Mouse (Mus musculus) liver, postnatal 0 days (tissue): ENCODE data around the gene Erf. TPM values are rescaled to one million over a fixed set of nuclear protein-coding genes. Genes with fewer than 3 reads are reported as not detected.

Experiments used
- ATAC-seq: fragments of 200-750 bp; cut with Nextera tagmentation; 2 replicates; pipeline ENCODE4 v1.8.0; 2017; ENCODE audit warnings: mild to moderate bottlenecking, moderate library complexity
- DNase-seq: peaks from one replicate; pipeline ENCODE4 v3.0.0-alpha.2; 2016
- H3K27ac ChIP-seq: fragments of 300-500 bp; sonication (generic); 2 replicates; pipeline ENCODE4 v1.5.1; 2014; ENCODE audit warnings: antibody characterized with exemption, moderate library complexity, mild to moderate bottlenecking, low read depth
- H3K27me3 ChIP-seq: fragments of 300-500 bp; sonication (generic); 2 replicates; pipeline ENCODE4 v1.6.1; 2014; ENCODE audit warnings: low read length, control low read depth, mixed read lengths; ENCODE audit not compliant: insufficient read depth
- H3K36me3 ChIP-seq: fragments of 300-500 bp; sonication (generic); replicated peaks from 2 replicates; pipeline ENCODE4 v1.6.1; 2014; ENCODE audit warnings: mild to moderate bottlenecking, control low read depth, low read length, moderate library complexity, mixed read lengths; ENCODE audit not compliant: insufficient read depth
- H3K4me1 ChIP-seq: fragments of 300-500 bp; sonication (generic); 2 replicates; pipeline ENCODE4 v1.6.1; 2014; ENCODE audit warnings: antibody characterized with exemption, mild to moderate bottlenecking, control low read depth; ENCODE audit not compliant: insufficient read depth
- H3K4me2 ChIP-seq: fragments of 300-500 bp; sonication (generic); 2 replicates; pipeline ENCODE4 v1.6.1; 2014; ENCODE audit warnings: low read depth, mild to moderate bottlenecking, low read length, moderate library complexity, mixed read lengths
- H3K4me3 ChIP-seq: fragments of 300-500 bp; sonication (generic); 2 replicates; pipeline ENCODE4 v1.5.1; 2014; ENCODE audit warnings: low read depth, low read length
- H3K9ac ChIP-seq: fragments of 300-500 bp; sonication (generic); replicated peaks from 2 replicates; pipeline ENCODE4 v1.6.1; 2014; ENCODE audit warnings: mild to moderate bottlenecking, moderate library complexity
- H3K9me3 ChIP-seq: fragments of 300-500 bp; sonication (generic); 2 replicates; pipeline ENCODE4 v1.6.1; 2016; ENCODE audit warnings: mild to moderate bottlenecking, control low read depth, low read length, mixed read lengths
- CTCF ChIP-seq: sonication (generic); IDR thresholded peaks from 2 replicates; pipeline ENCODE4 v1.5.1; 2016; ENCODE audit warnings: antibody characterized with exemption, low read depth
- EP300 ChIP-seq: IDR thresholded peaks from 2 replicates; pipeline ENCODE4 v1.6.1; 2016; ENCODE audit warnings: antibody characterized with exemption, low read depth, mild to moderate bottlenecking
- WGBS: fragments of 180-500 bp; shearing (Covaris S2); extraction: QIAGEN DNeasy Blood & Tissue Kit; methylation state at CpG from one replicate; pipeline ENCODE4 v1.1.7; 2014; ENCODE audit not compliant: insufficient replicate concordance; 5-methylcytosine and 5-hydroxymethylcytosine counted together
- polyA plus RNA-seq: library from polyadenylated mRNA; unstranded; fragments of >200 nt; fragmentation: Nextera tagmentation; extraction: Ambion mirVana; gene quantifications from 2 replicates; pipeline ENCODE4 v1.2.1, GENCODE M21; 2015

Gene Erf
- polyA plus RNA-seq, 1 experiment from 2014 or later, result 4.6 TPM

DNA sequence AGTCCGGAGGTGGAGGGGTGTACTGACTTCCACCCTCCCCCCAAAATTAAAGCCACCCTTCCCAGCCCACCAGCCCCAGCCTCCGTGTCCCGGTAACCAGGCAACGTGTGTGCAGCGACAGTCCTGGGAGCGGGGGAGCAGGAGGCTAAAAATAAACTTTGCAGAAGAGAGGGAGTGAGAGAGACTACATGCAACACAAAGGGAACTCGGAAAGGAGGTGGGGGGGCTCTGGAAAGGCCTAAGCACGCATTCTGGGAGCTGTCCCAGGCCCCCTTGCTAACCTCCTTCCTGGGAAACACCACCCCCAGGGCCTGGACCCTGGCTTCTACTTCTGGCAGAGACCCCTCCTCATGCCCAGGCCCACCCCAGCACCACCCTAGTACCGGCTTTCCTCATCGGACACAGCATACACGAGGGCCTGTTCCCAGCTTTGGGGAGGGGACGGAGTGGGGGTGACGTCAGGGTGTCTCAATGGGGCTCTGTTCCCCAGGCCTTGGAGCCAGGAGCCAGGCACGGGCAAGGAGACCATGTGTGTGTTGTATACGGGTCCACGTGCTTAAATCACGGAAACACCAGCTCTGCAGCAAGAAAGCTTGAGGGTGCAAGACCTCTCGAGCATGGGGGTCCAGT, 2.4 kb downstream of the Erf start:
- H3K27me3 ChIP-seq, result no peaks in the 10 kb centered on the region
- DNase-seq, result peak; percentile 44
- no peak for ATAC-seq
- no peak for TF ChIP-seq CTCF
- no peak for TF ChIP-seq EP300
- H3K4me2 ChIP-seq, result peak overlapping the region; percentile 88
- peak overlapping the region; percentile 91 for H3K9ac ChIP-seq
- H3K36me3 ChIP-seq, result peaks cover 19% of the 10 kb centered on the region; the same call in 1 of the 2 replicates
- no peaks in the 10 kb centered on the region for H3K9me3 ChIP-seq
- H3K27ac ChIP-seq, result peak overlapping the region; percentile 97
- H3K4me3 ChIP-seq, result peak overlapping the region; percentile 74
- peaks cover 41% of the 10 kb centered on the region for H3K4me1 ChIP-seq
- 5% methylated on average over 18 of the region's 18 CpGs for WGBS

DNA sequence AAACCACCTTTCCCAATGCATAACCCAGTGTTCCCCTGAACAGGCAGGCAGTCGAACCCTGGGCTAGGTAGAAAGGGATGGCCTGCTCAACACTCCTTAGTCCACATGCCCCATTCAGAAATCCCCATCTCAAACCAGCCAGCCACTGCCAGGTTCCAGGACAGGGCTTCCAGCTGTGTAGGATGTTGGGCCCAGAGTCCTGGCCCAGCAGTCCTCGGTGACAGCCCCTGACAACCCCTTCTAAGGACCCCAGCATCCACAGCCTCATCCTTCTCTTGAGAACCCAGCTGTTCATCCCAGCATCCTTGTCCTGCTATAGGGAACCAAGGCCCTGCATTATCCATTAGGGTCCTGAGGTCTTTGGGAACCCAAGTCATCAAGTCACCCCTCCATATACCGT, 3.1 kb downstream of the Erf start:
- Histone ChIP-seq H3K4me3 (peak overlapping the region; percentile 74; the same call in 1 of the 2 replicates), H3K36me3 (peaks cover 20% of the 10 kb centered on the region; the same call in 1 of the 2 replicates), H3K4me2 (peak overlapping the region; percentile 88), H3K9me3 (no peaks in the 10 kb centered on the region), H3K9ac (peak overlapping the region; percentile 91; the same call in 1 of the 2 replicates), H3K27me3 (no peaks in the 10 kb centered on the region), H3K4me1 (peaks cover 41% of the 10 kb centered on the region), H3K27ac (0 out of 2 replicates have a peak overlapping the region, but pooled peaks have one; percentile 30)
- ATAC-seq, result no peak
- 28% methylated on average over 3 of the region's 3 CpGs for WGBS
- TF ChIP-seq EP300 (no peak), CTCF (no peak)
- DNase-seq, result no peak

- H3K9ac ChIP-seq, result no peak overlapping the region
- H3K27ac ChIP-seq, result 0 out of 2 replicates have a peak overlapping the region, but pooled peaks have one; percentile 18
- DNase-seq (peak; percentile 15), ATAC-seq (no peak)
- H3K27me3 ChIP-seq, result no peaks in the 10 kb centered on the region
- peaks cover 39% of the 10 kb centered on the region for H3K4me1 ChIP-seq
- 35% methylated on average over 4 of the region's 4 CpGs for WGBS
- no peaks in the 10 kb centered on the region for H3K9me3 ChIP-seq
- TF ChIP-seq EP300 (no peak), CTCF (no peak)
- H3K4me3 ChIP-seq, result no peak overlapping the region
- H3K4me2 ChIP-seq, result peak overlapping the region; percentile 88
- peaks cover 20% of the 10 kb centered on the region; the same call in 1 of the 2 replicates for H3K36me3 ChIP-seq
These were observed 3.8 kb downstream of the Erf start for GRCm38 (mm10) chr7:25246759-25247137.

GRCm38 (mm10) chr7:25246079-25246758, 4.3 kb downstream of the Erf start:
- no peak for TF ChIP-seq EP300
- TF ChIP-seq CTCF, result no peak
- Histone ChIP-seq H3K36me3 (peaks cover 20% of the 10 kb centered on the region; the same call in 1 of the 2 replicates), H3K4me1 (peaks cover 34% of the 10 kb centered on the region), H3K27ac (peak overlapping the region; percentile 22; the same call in 1 of the 2 replicates), H3K9ac (no peak overlapping the region; the same call in 1 of the 2 replicates), H3K4me2 (no peak overlapping the region), H3K4me3 (no peak overlapping the region), H3K27me3 (no peaks in the 10 kb centered on the region), H3K9me3 (no peaks in the 10 kb centered on the region)
- no peak for ATAC-seq
- WGBS, result 59% methylated on average over 20 of the region's 20 CpGs
- peak; percentile 36 for DNase-seq

DNA sequence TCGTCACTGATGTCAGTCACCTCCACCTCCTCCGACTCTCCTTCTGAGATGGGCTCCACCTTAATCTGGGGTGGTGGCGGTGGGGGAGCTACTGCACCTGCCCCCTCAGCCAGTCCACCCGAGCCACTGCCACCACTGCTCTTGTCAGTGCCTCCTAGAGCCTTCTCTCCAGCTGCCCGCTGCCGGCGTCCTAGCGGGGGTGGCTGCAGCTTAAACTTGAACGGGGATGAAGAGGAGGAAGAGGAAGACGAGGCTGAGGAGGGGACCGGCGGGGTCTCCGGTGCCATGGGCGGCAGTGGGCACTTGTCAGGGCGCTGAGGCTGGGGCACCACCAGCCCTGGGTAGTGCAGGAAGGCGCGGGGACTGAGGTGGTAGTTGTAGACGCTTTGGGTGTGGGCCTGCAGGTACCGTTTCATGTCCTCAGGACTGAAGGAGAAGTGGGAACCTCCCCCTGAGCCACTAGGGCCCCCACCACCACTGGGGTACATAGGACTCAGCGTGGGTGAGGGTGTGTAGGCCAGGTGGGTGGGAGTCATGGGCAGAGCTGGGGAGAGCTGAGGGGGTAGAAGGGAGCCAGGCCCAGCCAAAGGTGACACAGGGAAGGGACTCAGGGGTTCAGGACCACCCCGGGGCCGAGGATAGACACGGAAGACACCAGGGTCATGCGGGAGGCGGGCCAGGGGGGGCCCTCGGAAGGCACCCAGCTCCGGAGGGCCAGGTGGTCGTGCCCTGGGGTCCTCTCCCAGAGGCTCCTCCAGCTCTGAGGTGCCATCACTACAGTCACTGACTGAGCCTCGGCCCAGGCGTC, 5.8 kb downstream of the Erf start:
- ATAC-seq, result no peak
- peak; percentile 15 for DNase-seq
- H3K9ac ChIP-seq, result no peak overlapping the region
- no peaks in the 10 kb centered on the region for H3K27me3 ChIP-seq
- 81% methylated on average over 29 of the region's 30 CpGs for WGBS
- H3K4me1 ChIP-seq, result peaks cover 29% of the 10 kb centered on the region
- H3K36me3 ChIP-seq, result peaks cover 20% of the 10 kb centered on the region; the same call in 1 of the 2 replicates
- H3K9me3 ChIP-seq, result no peaks in the 10 kb centered on the region
- H3K4me2 ChIP-seq, result no peak overlapping the region
- no peak overlapping the region for H3K4me3 ChIP-seq
- H3K27ac ChIP-seq, result no peak overlapping the region
- TF ChIP-seq CTCF (no peak), EP300 (no peak)

GRCm38 (mm10) chr7:25243361-25243760, 7.2 kb downstream of the Erf start:
- H3K27ac ChIP-seq, result no peak overlapping the region
- H3K9ac ChIP-seq, result no peak overlapping the region
- peaks cover 20% of the 10 kb centered on the region; the same call in 1 of the 2 replicates for H3K36me3 ChIP-seq
- no peak overlapping the region for H3K4me3 ChIP-seq
- H3K9me3 ChIP-seq, result no peaks in the 10 kb centered on the region
- peaks cover 20% of the 10 kb centered on the region for H3K4me1 ChIP-seq
- ATAC-seq, result no peak
- TF ChIP-seq CTCF (no peak), EP300 (no peak)
- DNase-seq, result no peak
- H3K4me2 ChIP-seq, result no peak overlapping the region
- H3K27me3 ChIP-seq, result no peaks in the 10 kb centered on the region
- WGBS, result 89% methylated on average over 4 of the region's 4 CpGs
